Mouse (Mus musculus): Measurements from ENCODE around the gene Flnb. TPM values are rescaled to one million over a fixed set of nuclear protein-coding genes. Genes with fewer than 3 reads are reported as not detected.

The Flnb gene
- polyA plus RNA-seq, 1 experiment from 2014 or later = 3.6 TPM

DNA sequence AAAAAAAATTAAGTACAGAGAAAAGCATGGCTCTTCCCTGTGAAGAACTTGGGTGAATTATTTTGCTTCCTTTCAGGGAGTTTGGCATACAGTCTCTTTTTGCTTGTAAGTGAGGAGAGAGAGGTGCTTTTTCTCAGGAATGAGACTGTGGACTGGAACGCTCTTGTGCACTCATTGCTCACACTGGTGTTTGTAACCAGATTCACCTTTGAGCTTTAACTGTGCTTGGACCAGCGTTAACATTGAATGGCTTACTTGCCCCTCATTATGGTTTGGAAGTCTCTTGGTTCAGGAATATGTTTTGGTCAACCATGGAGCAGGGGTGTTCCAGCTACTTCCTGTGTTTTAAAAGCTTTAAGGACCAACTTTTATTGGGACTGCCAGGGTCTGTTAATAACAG lies 11.4 kb downstream of the Flnb start:
- H3K4me2 ChIP-seq = no peak overlapping the region
- H3K4me1 ChIP-seq (replicated peaks) = peaks cover 37% of the 10 kb centered on the region
- peak overlapping the region; percentile 53; the same call in 1 of the 2 replicates for H3K27ac ChIP-seq (replicated peaks)
- no peaks in the 10 kb centered on the region for H3K36me3 ChIP-seq (replicated peaks)
- H3K4me3 ChIP-seq (replicated peaks) = no peak overlapping the region
- WGBS (ENCODE audit: insufficient replicate concordance) = 55% methylated on average over 2 of the region's 2 CpGs
- H3K9ac ChIP-seq = no peak overlapping the region
- no peak for ATAC-seq (ENCODE audit: insufficient read depth)
- no peaks in the 10 kb centered on the region for H3K9me3 ChIP-seq (replicated peaks)
- no peaks in the 10 kb centered on the region for H3K27me3 ChIP-seq

GRCm38 (mm10) chr14:7831770-7832439 lies 14.1 kb downstream of the Flnb start:
- Histone ChIP-seq H3K4me3 (replicated peaks) (no peak overlapping the region), H3K9me3 (replicated peaks) (no peaks in the 10 kb centered on the region), H3K36me3 (replicated peaks) (no peaks in the 10 kb centered on the region), H3K9ac (no peak overlapping the region), H3K27ac (replicated peaks) (no peak overlapping the region), H3K4me1 (replicated peaks) (peaks cover 15% of the 10 kb centered on the region; the same call in 1 of the 2 replicates), H3K4me2 (no peak overlapping the region), H3K27me3 (no peaks in the 10 kb centered on the region)
- ATAC-seq (ENCODE audit: insufficient read depth) = no peak
- WGBS (ENCODE audit: insufficient replicate concordance) = 53% methylated on average over 1 of the region's 1 CpGs

DNA sequence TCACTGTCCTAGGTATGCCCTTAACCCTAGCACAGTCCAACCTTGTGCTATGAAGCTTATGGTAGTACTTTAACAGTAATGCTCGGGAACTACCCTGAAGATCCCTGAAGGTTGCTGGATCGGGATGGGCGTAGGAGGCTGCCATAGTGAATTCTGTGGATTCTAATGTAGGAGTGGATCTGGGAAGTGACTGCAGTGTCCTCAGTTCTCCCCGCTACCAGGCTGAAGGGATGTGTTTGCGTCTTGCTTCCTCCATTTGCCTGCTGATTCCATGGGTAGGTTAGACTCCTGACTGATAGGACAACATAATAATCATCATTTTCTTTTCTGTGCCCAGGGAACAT lies 14.7 kb downstream of the Flnb start:
- H3K36me3 ChIP-seq (replicated peaks) = no peaks in the 10 kb centered on the region
- H3K27me3 ChIP-seq = no peaks in the 10 kb centered on the region
- ATAC-seq (ENCODE audit: insufficient read depth) = no peak
- no peak overlapping the region for H3K4me3 ChIP-seq (replicated peaks)
- peaks cover 10% of the 10 kb centered on the region; the same call in 1 of the 2 replicates for H3K4me1 ChIP-seq (replicated peaks)
- 63% methylated on average over 5 of the region's 5 CpGs for WGBS (ENCODE audit: insufficient replicate concordance)
- no peak overlapping the region for H3K4me2 ChIP-seq
- no peak overlapping the region for H3K27ac ChIP-seq (replicated peaks)
- H3K9ac ChIP-seq = no peak overlapping the region
- no peaks in the 10 kb centered on the region for H3K9me3 ChIP-seq (replicated peaks)

- H3K27me3 ChIP-seq = no peaks in the 10 kb centered on the region
- no peak for ATAC-seq (ENCODE audit: insufficient read depth)
- WGBS (ENCODE audit: insufficient replicate concordance) = 38% methylated on average over 4 of the region's 4 CpGs
- no peak overlapping the region for H3K27ac ChIP-seq (replicated peaks)
- H3K4me1 ChIP-seq (replicated peaks) = peaks cover 9% of the 10 kb centered on the region; the same call in 1 of the 2 replicates
- H3K4me3 ChIP-seq (replicated peaks) = no peak overlapping the region
- H3K9me3 ChIP-seq (replicated peaks) = no peaks in the 10 kb centered on the region
- no peak overlapping the region for H3K9ac ChIP-seq
- H3K36me3 ChIP-seq (replicated peaks) = no peaks in the 10 kb centered on the region
- no peak overlapping the region for H3K4me2 ChIP-seq
Observed at GRCm38 (mm10) chr14:7833458-7833857, 15.7 kb downstream of the Flnb start.

- Histone ChIP-seq H3K9ac (no peak overlapping the region), H3K27ac (replicated peaks) (no peak overlapping the region), H3K36me3 (replicated peaks) (no peaks in the 10 kb centered on the region), H3K4me3 (replicated peaks) (no peak overlapping the region), H3K9me3 (replicated peaks) (no peaks in the 10 kb centered on the region), H3K27me3 (no peaks in the 10 kb centered on the region), H3K4me1 (replicated peaks) (peaks cover 4% of the 10 kb centered on the region; the same call in 1 of the 2 replicates), H3K4me2 (no peak overlapping the region)
- no peak for ATAC-seq (ENCODE audit: insufficient read depth)
- 65% methylated on average over 5 of the region's 5 CpGs for WGBS (ENCODE audit: insufficient replicate concordance)
Observed at GRCm38 (mm10) chr14:7838564-7839089, 20.9 kb downstream of the Flnb start.

DNA sequence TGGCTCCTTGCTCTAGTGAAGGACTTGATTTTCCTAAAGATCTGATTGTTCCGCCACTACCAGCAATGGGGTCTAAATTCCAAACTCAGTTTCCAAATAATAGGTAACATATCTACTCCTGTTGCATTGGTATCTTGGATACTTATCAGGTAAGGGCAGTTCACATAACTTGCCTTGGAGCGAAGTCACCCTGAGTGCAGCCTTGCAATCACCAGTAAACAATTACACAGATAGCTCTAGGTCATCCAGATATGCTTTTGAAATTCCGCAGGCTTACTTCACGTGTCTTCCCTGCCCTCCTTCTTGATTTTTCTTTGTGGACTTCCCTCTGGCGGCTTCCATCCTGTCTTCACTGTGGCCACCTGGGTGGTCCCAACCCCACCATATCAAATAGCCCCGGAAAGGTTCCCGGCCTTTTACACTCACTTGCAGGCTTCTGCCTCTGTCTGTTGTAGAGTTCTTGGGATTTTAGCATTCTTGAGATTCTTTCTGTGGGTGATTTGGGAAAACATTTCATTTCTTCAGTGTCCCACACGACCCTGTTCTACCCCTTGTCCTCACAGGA lies 22.3 kb downstream of the Flnb start:
- ATAC-seq (ENCODE audit: insufficient read depth) = no peak
- H3K36me3 ChIP-seq (replicated peaks) = no peaks in the 10 kb centered on the region

DNA sequence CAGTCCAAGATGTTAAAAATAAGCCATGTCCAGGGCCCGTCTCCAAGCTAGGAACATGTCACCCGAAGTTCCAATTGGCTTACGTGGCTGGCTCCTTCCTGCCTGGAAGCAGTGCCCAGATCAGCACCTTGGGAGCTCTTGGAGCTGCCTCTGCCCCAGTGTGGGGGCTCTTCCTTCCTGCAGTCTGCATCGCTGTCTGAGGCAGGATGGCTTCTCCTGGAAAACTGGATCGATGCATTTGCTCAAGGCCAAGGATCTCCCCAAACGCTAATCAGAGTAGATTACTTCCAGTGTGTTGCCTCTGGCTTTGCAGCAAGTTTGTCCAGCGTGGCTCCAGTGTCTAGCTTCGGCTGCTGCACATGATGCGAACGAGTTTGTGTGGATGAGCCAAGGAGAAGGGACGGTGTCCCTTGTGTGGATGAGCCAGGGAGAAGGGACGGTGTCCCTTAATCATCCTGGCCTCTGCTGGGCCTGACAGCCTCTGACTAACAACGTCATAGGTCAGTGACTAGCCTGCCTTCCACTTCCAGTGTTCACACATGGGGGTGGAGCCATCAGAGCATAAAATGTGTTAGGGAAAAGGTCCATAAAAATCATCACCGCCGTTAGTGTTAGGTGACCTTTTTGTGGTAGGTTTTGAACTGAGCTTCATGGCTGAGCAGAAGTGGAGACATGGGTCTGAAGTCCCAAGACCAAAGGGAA lies 25.0 kb downstream of the Flnb start:
- WGBS (ENCODE audit: insufficient replicate concordance) = 65% methylated on average over 15 of the region's 15 CpGs
- no peaks in the 10 kb centered on the region for H3K36me3 ChIP-seq (replicated peaks)
- no peak overlapping the region for H3K9ac ChIP-seq
- H3K9me3 ChIP-seq (replicated peaks) = no peaks in the 10 kb centered on the region
- no peak for ATAC-seq (ENCODE audit: insufficient read depth)
- H3K27ac ChIP-seq (replicated peaks) = no peak overlapping the region
- H3K4me2 ChIP-seq = no peak overlapping the region
- H3K4me1 ChIP-seq (replicated peaks) = peaks cover 8% of the 10 kb centered on the region; the same call in 1 of the 2 replicates
- H3K27me3 ChIP-seq = no peaks in the 10 kb centered on the region
- H3K4me3 ChIP-seq (replicated peaks) = no peak overlapping the region

More for the DNA sequence above, 22.3 kb downstream of the Flnb start:
- no peak overlapping the region for H3K27ac ChIP-seq (replicated peaks)
- WGBS (ENCODE audit: insufficient replicate concordance) = 49% methylated on average over 8 of the region's 8 CpGs
- no peak overlapping the region for H3K4me2 ChIP-seq
- no peaks in the 10 kb centered on the region for H3K9me3 ChIP-seq (replicated peaks)
- no peak overlapping the region for H3K9ac ChIP-seq
- H3K4me1 ChIP-seq (replicated peaks) = peaks cover 4% of the 10 kb centered on the region; the same call in 1 of the 2 replicates
- H3K27me3 ChIP-seq = no peaks in the 10 kb centered on the region
- no peak overlapping the region for H3K4me3 ChIP-seq (replicated peaks)

GRCm38 (mm10) chr14:7846696-7847095 lies 28.9 kb downstream of the Flnb start:
- Histone ChIP-seq H3K27me3 (no peaks in the 10 kb centered on the region), H3K4me2 (no peak overlapping the region), H3K4me1 (replicated peaks) (peaks cover 19% of the 10 kb centered on the region), H3K36me3 (replicated peaks) (no peaks in the 10 kb centered on the region), H3K4me3 (replicated peaks) (no peak overlapping the region), H3K9me3 (replicated peaks) (no peaks in the 10 kb centered on the region), H3K27ac (replicated peaks) (no peak overlapping the region), H3K9ac (no peak overlapping the region)
- ATAC-seq (ENCODE audit: insufficient read depth) = no peak
- WGBS (ENCODE audit: insufficient replicate concordance) = 54% methylated on average over 4 of the region's 4 CpGs

DNA sequence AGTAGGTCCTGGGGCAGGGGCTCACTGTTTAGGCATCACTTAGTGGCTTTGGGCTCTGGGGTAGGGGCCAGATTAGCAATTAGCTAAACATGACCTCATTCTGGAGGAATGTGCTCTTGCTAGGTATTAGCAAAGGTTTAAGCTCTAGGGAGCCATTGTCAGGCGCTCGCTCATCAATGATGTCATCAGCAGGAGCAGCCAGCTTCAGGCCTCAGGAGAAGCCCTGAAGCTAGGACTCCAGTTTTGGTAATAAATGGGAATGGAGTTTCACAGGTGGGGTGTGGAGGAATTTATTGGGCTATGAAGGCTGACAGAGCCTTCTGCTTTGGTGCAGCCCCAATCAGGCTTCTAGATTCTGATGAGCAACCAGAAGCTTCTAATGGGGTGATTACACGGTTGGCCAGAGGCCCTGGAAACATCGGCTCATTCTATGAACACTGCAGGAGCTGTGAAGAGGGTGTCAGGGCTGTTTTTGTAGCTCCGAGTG lies 30.0 kb downstream of the Flnb start:
- no peak overlapping the region for H3K4me2 ChIP-seq
- H3K27me3 ChIP-seq = no peaks in the 10 kb centered on the region
- no peak overlapping the region for H3K9ac ChIP-seq
- WGBS (ENCODE audit: insufficient replicate concordance) = 61% methylated on average over 5 of the region's 5 CpGs
- ATAC-seq (ENCODE audit: insufficient read depth) = no peak
- H3K27ac ChIP-seq (replicated peaks) = no peak overlapping the region
- no peaks in the 10 kb centered on the region for H3K36me3 ChIP-seq (replicated peaks)
- peaks cover 22% of the 10 kb centered on the region for H3K4me1 ChIP-seq (replicated peaks)
- H3K4me3 ChIP-seq (replicated peaks) = no peak overlapping the region
- no peaks in the 10 kb centered on the region for H3K9me3 ChIP-seq (replicated peaks)

- Histone ChIP-seq H3K9me3 (replicated peaks) (no peaks in the 10 kb centered on the region), H3K4me3 (replicated peaks) (no peak overlapping the region), H3K27me3 (no peaks in the 10 kb centered on the region), H3K9ac (no peak overlapping the region), H3K4me2 (no peak overlapping the region), H3K4me1 (replicated peaks) (peaks cover 35% of the 10 kb centered on the region), H3K27ac (replicated peaks) (no peak overlapping the region), H3K36me3 (replicated peaks) (no peaks in the 10 kb centered on the region)
- ATAC-seq (ENCODE audit: insufficient read depth) = no peak
- WGBS (ENCODE audit: insufficient replicate concordance) = 11% methylated on average over 3 of the region's 3 CpGs
Observed at GRCm38 (mm10) chr14:7850913-7851312, 33.2 kb downstream of the Flnb start.

GRCm38 (mm10) chr14:7851543-7852065 lies 33.8 kb downstream of the Flnb start:
- Histone ChIP-seq H3K4me1 (replicated peaks) (peaks cover 35% of the 10 kb centered on the region), H3K36me3 (replicated peaks) (no peaks in the 10 kb centered on the region), H3K9ac (no peak overlapping the region), H3K9me3 (replicated peaks) (no peaks in the 10 kb centered on the region), H3K27me3 (no peaks in the 10 kb centered on the region), H3K4me3 (replicated peaks) (no peak overlapping the region), H3K27ac (replicated peaks) (no peak overlapping the region), H3K4me2 (no peak overlapping the region)
- WGBS (ENCODE audit: insufficient replicate concordance) = 14% methylated on average over 5 of the region's 5 CpGs
- no peak for ATAC-seq (ENCODE audit: insufficient read depth)

Measured in liver, embryonic 15.5 days (tissue).